Mouse (Mus musculus) embryonic facial prominence, embryonic 14.5 days (tissue): ENCODE results near the gene Brinp1. TPM values are rescaled to one million over a fixed set of nuclear protein-coding genes. Genes with fewer than 3 reads are reported as not detected.
"Not testable (repeated sequence)": the region's sequence is repeated elsewhere in the genome, so short reads cannot be mapped to it uniquely, and the experiment has no call there.

Source experiments
- ATAC-seq: fragments of 200-750 bp; cut with Nextera tagmentation; 2 replicates; pipeline ENCODE4 v1.8.0; 2017; ENCODE audit warnings: low read depth, moderate number of reproducible peaks, moderate TSS enrichment
- DNase-seq: peaks from one replicate; pipeline ENCODE4 v3.0.0-alpha.2; 2015; ENCODE audit warnings: low spot score
- H3K27ac ChIP-seq: fragments of 300-500 bp; sonication (generic); replicated peaks from 2 replicates; pipeline ENCODE4 v1.5.1; 2014; ENCODE audit warnings: low read depth, mild to moderate bottlenecking, low read length, moderate library complexity
- H3K27me3 ChIP-seq: fragments of 300-500 bp; sonication (generic); replicated peaks from 2 replicates; pipeline ENCODE4 v1.6.1; 2014; ENCODE audit warnings: low read length; ENCODE audit not compliant: control insufficient read depth, insufficient read depth
- H3K36me3 ChIP-seq: fragments of 300-500 bp; sonication (generic); 2 replicates; pipeline ENCODE4 v1.6.1; 2014; ENCODE audit warnings: low read length, mixed read lengths; ENCODE audit not compliant: control insufficient read depth, insufficient read depth
- H3K4me1 ChIP-seq: fragments of 300-500 bp; sonication (generic); 2 replicates; pipeline ENCODE4 v1.6.1; 2014; ENCODE audit warnings: antibody characterized with exemption, low read length; ENCODE audit not compliant: control insufficient read depth, insufficient read depth
- H3K4me2 ChIP-seq: fragments of 300-500 bp; sonication (generic); 2 replicates; pipeline ENCODE4 v1.6.1; 2014; ENCODE audit warnings: low read depth, mild to moderate bottlenecking, low read length, moderate library complexity, mixed read lengths
- H3K4me3 ChIP-seq: fragments of 300-500 bp; sonication (generic); 2 replicates; pipeline ENCODE4 v1.5.1; 2014; ENCODE audit warnings: low read depth, mild to moderate bottlenecking, low read length
- H3K9ac ChIP-seq: fragments of 300-500 bp; sonication (generic); 2 replicates; pipeline ENCODE4 v1.6.1; 2014; ENCODE audit warnings: low read depth, mild to moderate bottlenecking, low read length, moderate library complexity, mixed read lengths
- H3K9me3 ChIP-seq: fragments of 300-500 bp; sonication (generic); 2 replicates; pipeline ENCODE4 v1.6.1; 2016; ENCODE audit warnings: low read length; ENCODE audit not compliant: control insufficient read depth
- WGBS: fragments of 180-500 bp; shearing (Covaris S2); extraction: QIAGEN DNeasy Blood & Tissue Kit; methylation state at CpG from one replicate; pipeline ENCODE4 v1.1.7; 2014; 5-methylcytosine and 5-hydroxymethylcytosine counted together
- polyA plus RNA-seq: library from polyadenylated mRNA; unstranded; fragments of >200 nt; fragmentation: Nextera tagmentation; extraction: Ambion mirVana; gene quantifications from 2 replicates; pipeline ENCODE4 v1.2.1, GENCODE M21; 2014

Brinp1 gene
- polyA plus RNA-seq, 1 experiment from 2014 or later: 13.2 TPM

- no peak for ATAC-seq
- H3K27me3 ChIP-seq: no peaks in the 10 kb centered on the region
- 98% methylated on average over 2 of the region's 2 CpGs for WGBS
Observed at GRCm38 (mm10) chr4:68864668-68865067, 89.5 kb downstream of the Brinp1 start.

GRCm38 (mm10) chr4:68856868-68857267 lies 97.3 kb downstream of the Brinp1 start:
- no peaks in the 10 kb centered on the region for H3K36me3 ChIP-seq
- 51% methylated on average over 1 of the region's 1 CpGs for WGBS
- H3K9ac ChIP-seq: no peak overlapping the region
- no peaks in the 10 kb centered on the region for H3K27me3 ChIP-seq
- H3K9me3 ChIP-seq: no peaks in the 10 kb centered on the region
- H3K4me1 ChIP-seq: no peaks in the 10 kb centered on the region
- H3K27ac ChIP-seq: no peak overlapping the region
- no peak overlapping the region for H3K4me3 ChIP-seq
- no peak for ATAC-seq
- no peak overlapping the region for H3K4me2 ChIP-seq
- no peak for DNase-seq

More at GRCm38 (mm10) chr4:68864668-68865067, 89.5 kb downstream of the Brinp1 start:
- Histone ChIP-seq H3K27ac (no peak overlapping the region), H3K9ac (no peak overlapping the region), H3K4me3 (no peak overlapping the region), H3K36me3 (no peaks in the 10 kb centered on the region), H3K9me3 (no peaks in the 10 kb centered on the region), H3K4me2 (no peak overlapping the region), H3K4me1 (no peaks in the 10 kb centered on the region)
- DNase-seq: no peak

DNA sequence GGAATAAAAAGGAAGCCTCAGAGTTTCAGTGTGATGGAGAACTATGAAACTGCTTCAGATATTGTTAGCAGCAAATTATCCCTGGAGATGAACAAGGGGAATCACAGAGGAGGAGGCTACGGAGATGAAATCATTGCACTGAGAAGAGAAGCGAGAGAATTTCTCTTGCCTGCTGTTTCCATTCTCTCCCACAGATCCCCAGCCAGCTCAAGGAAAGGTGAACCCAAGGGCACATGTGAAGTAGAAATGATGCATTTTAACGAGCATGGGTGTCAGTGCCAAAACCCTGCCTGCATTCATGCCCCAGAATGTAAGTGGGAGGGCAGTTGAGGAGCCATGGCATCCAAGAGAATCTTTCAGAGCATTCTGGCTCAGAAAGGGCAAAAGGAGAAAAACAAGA lies 104.5 kb downstream of the Brinp1 start:
- Histone ChIP-seq H3K27me3 (no peaks in the 10 kb centered on the region), H3K4me2 (no peak overlapping the region), H3K27ac (no peak overlapping the region), H3K36me3 (no peaks in the 10 kb centered on the region), H3K9me3 (no peaks in the 10 kb centered on the region), H3K4me3 (no peak overlapping the region), H3K4me1 (no peaks in the 10 kb centered on the region), H3K9ac (no peak overlapping the region)
- WGBS: 55% methylated on average over 3 of the region's 3 CpGs
- no peak for DNase-seq
- ATAC-seq: no peak

- DNase-seq (no peak), ATAC-seq (no peak)
- no peak overlapping the region for H3K9ac ChIP-seq
- H3K27ac ChIP-seq: no peak overlapping the region
- no peaks in the 10 kb centered on the region for H3K4me1 ChIP-seq
- H3K4me3 ChIP-seq: no peak overlapping the region
- H3K9me3 ChIP-seq: no peaks in the 10 kb centered on the region
- H3K27me3 ChIP-seq: no peaks in the 10 kb centered on the region
- H3K4me2 ChIP-seq: no peak overlapping the region
- H3K36me3 ChIP-seq: no peaks in the 10 kb centered on the region
- 76% methylated on average over 1 of the region's 1 CpGs for WGBS
Observed at GRCm38 (mm10) chr4:68846976-68847375, 107.2 kb downstream of the Brinp1 start.

- Histone ChIP-seq H3K9ac (no peak overlapping the region), H3K9me3 (no peaks in the 10 kb centered on the region), H3K27me3 (no peaks in the 10 kb centered on the region), H3K4me1 (no peaks in the 10 kb centered on the region), H3K4me2 (no peak overlapping the region), H3K36me3 (no peaks in the 10 kb centered on the region), H3K4me3 (no peak overlapping the region), H3K27ac (no peak overlapping the region)
- DNase-seq (peak; percentile 22), ATAC-seq (no peak)
- WGBS: 50% methylated on average over 3 of the region's 3 CpGs
Observed at GRCm38 (mm10) chr4:68845964-68846363, 108.2 kb downstream of the Brinp1 start.

DNA sequence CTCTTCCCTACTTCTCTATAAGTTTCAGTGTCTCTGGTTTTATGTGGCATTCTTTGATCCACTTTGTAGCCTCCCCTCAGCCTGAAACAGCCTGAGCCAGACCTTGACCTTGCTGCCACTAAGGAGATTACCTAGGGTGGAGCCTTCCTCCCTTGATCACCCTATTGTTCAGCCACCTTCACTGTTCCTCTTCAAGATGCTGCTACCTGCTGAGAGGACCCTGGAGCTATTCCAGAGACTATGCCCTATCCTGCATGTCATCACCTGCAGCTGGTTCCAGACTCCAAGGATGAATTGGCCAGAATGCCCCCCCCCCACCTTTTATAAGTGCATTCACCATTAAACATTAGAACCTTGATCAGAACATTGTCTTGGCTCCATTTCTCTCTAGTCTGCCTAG lies 140.2 kb downstream of the Brinp1 start:
- H3K9me3 ChIP-seq, H3K36me3 ChIP-seq, H3K9ac ChIP-seq, H3K27ac ChIP-seq, DNase-seq, H3K4me3 ChIP-seq, H3K27me3 ChIP-seq, ATAC-seq, H3K4me2 ChIP-seq, H3K4me1 ChIP-seq: not testable (repeated sequence)

- 68% methylated on average over 3 of the region's 3 CpGs for WGBS
- peaks cover 5% of the 10 kb centered on the region; the same call in 1 of the 2 replicates for H3K4me1 ChIP-seq
- H3K36me3 ChIP-seq: no peaks in the 10 kb centered on the region
- DNase-seq (no peak), ATAC-seq (no peak)
- no peak overlapping the region for H3K27ac ChIP-seq
- no peak overlapping the region for H3K4me3 ChIP-seq
- no peak overlapping the region for H3K9ac ChIP-seq
- no peaks in the 10 kb centered on the region for H3K9me3 ChIP-seq
- no peak overlapping the region for H3K4me2 ChIP-seq
- H3K27me3 ChIP-seq: no peaks in the 10 kb centered on the region
Observed at GRCm38 (mm10) chr4:68806502-68806901, 147.7 kb downstream of the Brinp1 start.

DNA sequence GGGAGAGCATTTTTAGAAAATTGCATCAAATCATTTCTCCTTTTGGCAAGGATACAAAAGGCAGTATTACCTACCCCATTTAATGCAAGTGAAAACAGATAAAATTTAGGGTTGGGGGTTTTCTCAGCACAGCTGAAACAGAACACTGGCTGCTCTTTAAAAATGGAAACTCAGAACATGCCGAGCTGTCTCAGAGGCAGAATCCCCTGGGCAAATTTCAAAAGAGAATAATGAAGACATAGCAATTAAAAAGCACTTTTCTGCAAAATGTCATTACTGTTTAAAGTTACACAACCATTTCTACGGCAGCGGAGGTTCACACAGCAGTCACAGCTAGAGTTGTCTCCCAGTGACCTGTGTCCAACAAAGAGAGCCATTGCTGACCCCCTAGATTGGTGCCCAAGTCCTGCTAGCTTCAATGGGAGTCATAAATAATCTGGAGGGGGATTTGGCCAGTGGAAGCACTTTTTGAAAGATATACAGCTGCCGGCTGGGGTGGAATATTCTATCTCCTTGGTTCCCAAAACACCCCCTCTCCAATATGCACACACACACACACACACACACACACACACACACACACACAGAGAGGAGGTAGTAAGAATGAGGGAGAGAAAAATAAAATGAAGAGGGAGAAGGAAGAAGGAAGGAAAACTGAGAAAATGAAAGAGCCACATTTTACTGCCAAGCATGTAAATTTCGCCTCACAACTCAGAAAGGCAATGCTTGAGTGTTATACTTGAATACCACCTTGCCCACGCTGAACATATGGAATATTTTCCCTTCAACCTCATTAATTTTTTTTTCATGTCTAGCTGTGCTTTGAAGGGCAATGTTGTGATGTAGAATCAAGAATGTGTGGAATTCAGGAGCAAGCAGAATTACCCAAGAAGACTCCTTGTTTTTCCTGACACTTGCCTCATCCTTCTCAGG lies 152.0 kb downstream of the Brinp1 start:
- Histone ChIP-seq H3K4me2 (no peak overlapping the region), H3K9ac (no peak overlapping the region), H3K4me1 (peaks cover 5% of the 10 kb centered on the region; the same call in 1 of the 2 replicates), H3K27me3 (no peaks in the 10 kb centered on the region), H3K27ac (no peak overlapping the region), H3K4me3 (no peak overlapping the region), H3K36me3 (no peaks in the 10 kb centered on the region), H3K9me3 (no peaks in the 10 kb centered on the region)
- ATAC-seq (no peak), DNase-seq (peak; percentile 31)
- WGBS: 56% methylated on average over 6 of the region's 6 CpGs

- WGBS: 82% methylated on average over 5 of the region's 5 CpGs
- Histone ChIP-seq H3K4me3 (no peak overlapping the region), H3K4me1 (no peaks in the 10 kb centered on the region), H3K27ac (no peak overlapping the region), H3K9me3 (no peaks in the 10 kb centered on the region), H3K4me2 (no peak overlapping the region), H3K27me3 (no peaks in the 10 kb centered on the region), H3K36me3 (no peaks in the 10 kb centered on the region), H3K9ac (no peak overlapping the region)
- ATAC-seq: no peak
- no peak for DNase-seq
Observed at GRCm38 (mm10) chr4:68790003-68790402, 164.2 kb downstream of the Brinp1 start.
